Mouse (Mus musculus) embryo, embryonic 11 days (tissue): ENCODE measurements around the gene Klhl22.
A peak's percentile ranks its signal among the peaks of the same experiment; 100 is the strongest.

Source experiments
- DNase-seq: peaks from one replicate; pipeline ENCODE4 v3.0.0-alpha.2; 2015

The Klhl22 gene

GRCm38 (mm10) chr16:17758902-17759301, 516 bp upstream of the Klhl22 start:
- no peak for DNase-seq

- peak; percentile 73 for DNase-seq
Measured at GRCm38 (mm10) chr16:17759813-17760321, 449 bp downstream of the Klhl22 start.

DNA sequence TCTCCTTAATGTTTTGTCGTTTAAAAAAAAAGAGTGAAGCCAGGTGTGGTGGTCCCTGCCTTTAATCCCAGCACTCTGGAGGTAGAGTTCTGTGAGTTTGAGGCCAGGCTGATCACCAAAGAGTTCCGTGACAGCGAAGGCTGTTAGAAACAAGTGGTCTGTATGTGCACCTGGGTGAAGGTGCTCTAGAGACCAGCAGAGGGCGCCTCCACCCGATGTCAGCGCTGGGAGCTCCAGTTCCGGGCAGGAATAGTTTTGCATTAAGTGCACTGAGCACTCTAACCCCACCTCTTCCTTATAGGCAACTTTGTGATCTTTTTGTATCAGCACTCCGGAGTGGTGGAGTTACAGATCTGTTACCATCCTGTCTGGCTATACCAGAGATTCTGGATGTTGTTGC, 1.2 kb downstream of the Klhl22 start:
- DNase-seq: peak; percentile 66

- peak; percentile 49 for DNase-seq
Measured at GRCm38 (mm10) chr16:17761074-17761473, 1.7 kb downstream of the Klhl22 start.

- DNase-seq: no peak
Measured at GRCm38 (mm10) chr16:17764108-17764511, 4.7 kb downstream of the Klhl22 start.

DNA sequence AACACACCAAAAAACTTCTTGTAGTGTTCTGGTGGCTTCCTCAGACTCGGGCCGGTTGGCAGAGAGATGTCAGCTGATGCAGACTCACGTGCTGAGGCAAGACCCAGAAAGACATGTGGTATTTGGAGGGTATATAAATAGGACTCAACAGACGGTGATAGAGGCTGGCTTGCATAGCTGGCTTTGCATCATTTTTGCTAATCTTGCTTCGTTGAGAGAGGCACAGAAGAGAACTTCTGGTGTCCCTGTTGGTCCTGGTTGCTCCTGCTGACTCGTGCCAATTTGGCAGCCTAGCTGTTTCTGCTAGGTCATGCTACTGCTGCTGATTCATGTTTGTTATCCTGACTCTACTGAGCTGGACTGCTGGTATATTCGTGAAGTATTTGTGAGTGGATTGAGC, 9.4 kb downstream of the Klhl22 start:
- DNase-seq: no peak

DNA sequence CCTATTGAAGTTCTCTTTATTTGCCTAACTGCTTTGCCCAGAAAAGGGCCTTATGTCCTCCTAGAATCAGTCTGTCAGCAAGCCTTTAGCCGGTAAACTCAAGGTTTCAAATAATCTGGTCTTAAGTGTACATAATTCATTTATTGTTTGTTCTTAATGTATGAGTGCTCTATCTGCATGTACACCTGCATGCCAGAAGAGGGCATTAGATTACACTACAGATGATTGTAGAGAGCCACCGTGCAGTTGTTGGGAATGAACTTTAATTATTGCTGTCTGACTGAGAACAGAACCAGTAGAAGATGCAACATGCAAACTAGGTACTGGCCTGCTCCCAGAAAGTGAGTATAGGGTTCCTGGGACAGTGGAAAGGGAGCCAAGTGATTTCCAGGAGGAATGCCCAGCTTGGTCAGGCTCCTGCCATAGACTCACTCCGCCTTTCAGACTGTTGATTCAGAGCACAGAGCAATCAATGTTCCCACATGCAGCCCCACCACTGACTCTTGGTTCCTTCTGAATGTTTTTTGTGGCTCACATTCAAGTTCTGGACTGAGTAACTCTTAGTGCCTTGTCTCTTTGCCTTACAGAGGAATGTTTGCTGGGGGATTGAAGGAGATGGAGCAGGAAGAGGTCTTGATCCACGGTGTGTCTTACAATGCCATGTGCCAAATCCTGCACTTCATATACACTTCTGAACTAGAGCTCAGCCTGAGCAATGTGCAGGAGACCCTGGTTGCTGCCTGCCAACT, 11.9 kb downstream of the Klhl22 start:
- no peak for DNase-seq

DNA sequence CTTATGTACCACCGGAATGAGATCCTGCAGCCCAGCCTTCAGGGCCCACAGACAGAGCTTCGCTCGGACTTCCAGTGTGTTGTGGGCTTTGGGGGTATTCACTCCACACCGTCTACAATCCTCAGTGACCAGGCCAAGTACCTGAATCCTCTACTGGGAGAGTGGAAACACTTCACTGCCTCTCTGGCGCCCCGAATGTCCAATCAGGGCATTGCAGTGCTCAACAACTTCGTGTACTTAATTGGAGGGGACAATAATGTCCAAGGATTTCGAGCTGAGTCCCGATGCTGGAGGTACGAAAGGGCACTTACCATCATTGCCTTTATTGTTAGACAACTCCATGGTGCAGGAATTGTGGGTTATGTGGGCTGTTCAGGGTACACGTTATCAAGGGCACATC, 17.4 kb downstream of the Klhl22 start:
- DNase-seq: peak; percentile 47

DNA sequence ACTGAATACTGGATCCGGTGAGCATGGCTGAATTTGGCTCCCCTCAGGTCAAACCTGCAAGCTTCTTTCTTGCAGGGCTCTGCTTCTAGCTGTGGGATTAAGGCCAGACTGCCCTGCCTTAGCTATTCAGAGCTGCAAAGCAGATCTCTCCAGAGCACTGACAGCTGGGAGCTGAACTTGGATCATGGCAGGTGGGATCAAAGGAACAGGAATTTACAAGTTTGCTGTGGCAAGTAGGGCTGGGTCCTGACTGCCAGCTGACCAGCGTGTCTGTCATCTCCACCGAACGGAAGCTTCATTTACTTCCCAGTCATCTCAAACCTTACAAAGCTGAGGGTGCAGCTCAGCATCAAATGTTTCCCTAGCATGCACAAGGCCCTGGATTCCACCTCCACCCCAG, 18.8 kb downstream of the Klhl22 start:
- no peak for DNase-seq

- DNase-seq: no peak
Measured at GRCm38 (mm10) chr16:17779692-17780091, 20.3 kb downstream of the Klhl22 start.

- DNase-seq: no peak
Measured at GRCm38 (mm10) chr16:17785337-17785736, 25.9 kb downstream of the Klhl22 start.

- DNase-seq: no peak
Measured at GRCm38 (mm10) chr16:17792728-17793127, 33.3 kb downstream of the Klhl22 start.

DNA sequence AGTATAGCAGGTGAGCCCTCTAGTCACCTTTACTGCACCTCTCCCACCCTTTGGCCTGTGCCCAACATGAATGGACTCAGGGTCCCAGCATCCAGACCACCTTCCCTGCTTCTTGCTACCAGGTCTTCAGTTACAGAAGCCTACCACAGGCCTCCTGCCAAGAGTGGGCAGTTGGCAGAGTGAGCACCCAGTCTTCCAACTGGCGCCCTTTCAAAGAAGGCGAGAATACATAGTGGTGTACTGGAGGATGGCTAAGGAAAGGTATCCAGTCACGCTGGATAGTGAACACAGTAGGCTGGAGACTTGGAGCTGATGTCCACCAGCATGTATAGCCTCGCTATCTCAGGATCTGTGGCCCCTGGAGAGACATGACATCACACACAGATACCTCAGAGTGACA, 34.6 kb downstream of the Klhl22 start:
- DNase-seq: no peak

DNA sequence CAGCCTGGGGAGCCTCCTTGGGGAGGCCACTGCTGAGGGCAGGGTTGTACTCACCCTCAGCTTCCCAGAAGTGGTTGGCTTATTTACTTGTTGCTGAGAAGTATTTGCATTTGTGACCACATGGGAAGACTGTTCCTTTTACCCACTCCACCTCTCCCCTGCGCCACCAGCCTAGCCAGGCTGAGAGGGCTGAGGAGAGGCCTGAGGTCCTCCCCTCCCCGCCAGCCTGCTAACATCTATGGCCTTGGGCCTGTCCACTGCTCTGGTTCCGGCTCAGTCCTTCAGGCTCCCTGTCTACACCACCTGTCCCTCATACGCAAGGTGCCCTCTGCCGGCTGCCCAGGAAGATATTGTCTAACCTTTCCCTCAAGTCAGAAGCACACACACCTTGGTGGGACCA, 36.2 kb downstream of the Klhl22 start:
- no peak for DNase-seq

GRCm38 (mm10) chr16:17796519-17796918, 37.1 kb downstream of the Klhl22 start:
- DNase-seq: no peak

GRCm38 (mm10) chr16:17796971-17797811, 37.8 kb downstream of the Klhl22 start, which contains the start of gene Scarf2:
TSS of gene Scarf2 (plus strand) at chr16:17797282.
- peak; percentile 83 for DNase-seq

GRCm38 (mm10) chr16:17797812-17798311, 38.4 kb downstream of the Klhl22 start:
- peak; percentile 64 for DNase-seq

DNA sequence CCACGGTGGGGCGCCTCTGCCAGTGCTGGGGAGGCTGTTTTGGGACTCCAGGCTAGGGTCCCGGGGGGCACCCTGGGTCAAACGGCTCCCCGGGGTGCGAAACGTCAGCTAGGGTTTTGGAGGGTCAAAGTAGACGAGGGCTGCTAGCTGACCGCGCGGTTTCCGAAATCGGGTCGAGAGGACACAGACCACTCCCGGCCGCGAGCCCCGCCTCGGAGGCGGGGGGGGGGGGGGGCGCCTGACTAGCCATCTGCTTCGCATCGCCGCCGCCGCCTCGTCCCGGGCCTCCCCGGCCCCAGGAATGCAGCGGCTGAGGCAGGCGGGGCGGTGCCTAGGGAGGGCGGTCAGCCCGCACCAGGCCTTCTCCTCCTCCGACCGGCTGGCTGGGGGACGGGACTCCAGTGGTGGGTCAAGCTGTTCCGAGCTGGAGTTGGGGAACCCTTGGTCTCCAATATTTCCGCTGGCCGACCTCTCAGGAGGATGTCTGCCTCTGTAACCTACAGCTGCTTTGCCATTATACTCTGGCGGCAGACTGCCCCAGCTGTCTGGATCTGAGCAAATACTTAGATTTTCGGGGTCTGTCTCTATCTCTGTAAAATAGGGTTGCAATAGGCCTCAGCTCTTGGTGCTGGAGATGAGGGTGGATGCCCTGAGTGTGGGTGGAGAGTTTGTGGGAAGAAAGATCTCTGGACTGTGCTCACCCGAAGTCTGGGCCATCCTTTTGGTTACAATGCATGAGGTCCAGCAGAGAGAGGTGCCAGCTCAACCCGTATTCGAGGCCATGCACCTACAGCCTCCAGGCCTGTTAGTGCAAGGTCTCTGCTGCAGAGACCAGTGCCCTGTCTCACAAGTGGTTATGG, 39.1 kb downstream of the Klhl22 start:
- DNase-seq: peak; percentile 83

GRCm38 (mm10) chr16:17799584-17799983, 40.2 kb downstream of the Klhl22 start:
- DNase-seq: no peak

GRCm38 (mm10) chr16:17801777-17802455, 42.5 kb downstream of the Klhl22 start:
- DNase-seq: no peak

- DNase-seq: no peak
Measured at GRCm38 (mm10) chr16:17802456-17802838, 43.0 kb downstream of the Klhl22 start.
